Mouse (Mus musculus) MEL (cell line): ENCODE results near the gene Tcte1. TPM values are rescaled to one million over a fixed set of nuclear protein-coding genes. Genes with fewer than 3 reads are reported as not detected.

Experiments used
- DNase-seq: peaks from one replicate; pipeline ENCODE4 v3.0.0; 2011; ENCODE audit warnings: low read depth, low spot score
- H3K27ac ChIP-seq: 2 replicates; pipeline ENCODE4 v1.5.1; 2012; ENCODE audit warnings: low read depth, mild to moderate bottlenecking, control low read depth, low read length, moderate library complexity; ENCODE audit not compliant: control insufficient read depth
- H3K27me3 ChIP-seq, 2 experiments: fragments of 150-350 bp in 1 of 2; sonication (generic) in 1 of 2; 2 replicates each; pipeline ENCODE4 v1.6.1; 2012; ENCODE audit warnings: low read length in 2 of 2, mild to moderate bottlenecking in 2 of 2, improper control_type of control experiment in 1 of 2, moderate library complexity in 1 of 2; ENCODE audit not compliant: insufficient read depth in 2 of 2, control insufficient read depth in 1 of 2
- H3K36me3 ChIP-seq, 2 experiments: 2 replicates each; pipeline ENCODE4 v1.6.1; 2012 to 2014; ENCODE audit warnings: low read length in 2 of 2, improper control_type of control experiment in 1 of 2, inconsistent platforms in 1 of 2, mild to moderate bottlenecking in 1 of 2; ENCODE audit not compliant: insufficient read depth in 2 of 2, control insufficient read depth in 1 of 2
- H3K4me1 ChIP-seq, 2 experiments: fragments of 150-350 bp in 1 of 2; sonication (generic) in 1 of 2; 2 replicates each; pipeline ENCODE4 v1.6.1; 2012; ENCODE audit warnings: low read length in 2 of 2, improper control_type of control experiment in 1 of 2, mild to moderate bottlenecking in 1 of 2; ENCODE audit not compliant: insufficient read depth in 2 of 2, control insufficient read depth in 1 of 2
- H3K4me3 ChIP-seq, 2 experiments: fragments of 150-350 bp in 1 of 2; sonication (generic) in 1 of 2; 2 replicates each; pipeline ENCODE4 v1.5.1; 2012; ENCODE audit warnings: low read depth in 2 of 2, low read length in 2 of 2, mild to moderate bottlenecking in 2 of 2, moderate library complexity in 2 of 2, control low read depth in 1 of 2, improper control_type of control experiment in 1 of 2; ENCODE audit not compliant: control insufficient read depth in 1 of 2, insufficient read depth in 1 of 2
- H3K79me2 ChIP-seq: 2 replicates; pipeline ENCODE4 v1.6.1; 2012; ENCODE audit warnings: mild to moderate bottlenecking, low read length, moderate library complexity; ENCODE audit not compliant: control insufficient read depth, poor library complexity, insufficient read depth
- H3K9ac ChIP-seq: 2 replicates; pipeline ENCODE4 v1.6.1; 2012; ENCODE audit warnings: low read depth, mild to moderate bottlenecking, control low read depth, low read length, moderate library complexity; ENCODE audit not compliant: control insufficient read depth, poor library complexity, severe bottlenecking
- H3K9me3 ChIP-seq: fragments of 150-350 bp; sonication (generic); replicated peaks from 2 replicates; pipeline ENCODE4 v1.6.1; 2012; ENCODE audit warnings: mild to moderate bottlenecking, low read length, improper control_type of control experiment, moderate library complexity; ENCODE audit not compliant: insufficient read depth
- BHLHE40 ChIP-seq: IDR thresholded peaks from 2 replicates; pipeline ENCODE4 v1.6.1; 2012; ENCODE audit warnings: low read depth, mild to moderate bottlenecking, inconsistent platforms, low read length, improper control_type of control experiment, borderline replicate concordance
- CHD1 ChIP-seq: IDR thresholded peaks from 2 replicates; pipeline ENCODE4 v1.6.1; 2012; ENCODE audit warnings: low read depth, mild to moderate bottlenecking, inconsistent platforms, low read length, improper control_type of control experiment
- CHD2 ChIP-seq: IDR thresholded peaks from 2 replicates; pipeline ENCODE4 v1.6.1; 2011; ENCODE audit warnings: low read length, improper control_type of control experiment
- CTCF ChIP-seq, 3 experiments: IDR thresholded peaks in 2 of 3; conservative IDR thresholded peaks in 1 of 3; 2 replicates each; pipeline ENCODE4 v1.5.1; 2011 to 2012; ENCODE audit warnings: low read length in 3 of 3, low read depth in 2 of 3, mild to moderate bottlenecking in 2 of 3, improper control_type of control experiment in 1 of 3, inconsistent platforms in 1 of 3, mixed read lengths in 1 of 3, moderate library complexity in 1 of 3; ENCODE audit not compliant: control insufficient read depth in 1 of 3, insufficient read depth in 1 of 3, poor library complexity in 1 of 3, severe bottlenecking in 1 of 3
- E2F4 ChIP-seq: IDR thresholded peaks from 2 replicates; pipeline ENCODE4 v1.6.1; 2011; ENCODE audit warnings: low read depth, low read length, improper control_type of control experiment, borderline replicate concordance
- ELF1 ChIP-seq: IDR thresholded peaks from 2 replicates; pipeline ENCODE4 v1.6.1; 2014; ENCODE audit warnings: low read depth, mild to moderate bottlenecking, inconsistent platforms, low read length, improper control_type of control experiment, moderate library complexity
- EP300 ChIP-seq, 2 experiments: IDR thresholded peaks; 2 replicates each; pipeline ENCODE4 v1.6.1; 2011; ENCODE audit warnings: improper control_type of control experiment in 2 of 2, low read length in 2 of 2, low read depth in 1 of 2, mild to moderate bottlenecking in 1 of 2
- ETS1 ChIP-seq: IDR thresholded peaks from 2 replicates; pipeline ENCODE4 v1.6.1; 2012; ENCODE audit warnings: low read depth, mild to moderate bottlenecking, inconsistent platforms, low read length, improper control_type of control experiment, moderate library complexity
- GABPA ChIP-seq: IDR thresholded peaks from 2 replicates; pipeline ENCODE4 v1.6.1; 2012; ENCODE audit warnings: low read depth, mild to moderate bottlenecking, inconsistent platforms, low read length, improper control_type of control experiment, moderate library complexity
- GATA1 ChIP-seq: IDR thresholded peaks from 2 replicates; pipeline ENCODE4 v1.6.1; 2011; ENCODE audit warnings: low read depth, low read length, improper control_type of control experiment
- HCFC1 ChIP-seq: IDR thresholded peaks from 2 replicates; pipeline ENCODE4 v1.6.1; 2012; ENCODE audit warnings: low read depth, mild to moderate bottlenecking, inconsistent platforms, low read length, improper control_type of control experiment, moderate library complexity
- MAX ChIP-seq: IDR thresholded peaks from 2 replicates; pipeline ENCODE4 v1.6.1; 2011; ENCODE audit warnings: low read length, improper control_type of control experiment
- MAZ ChIP-seq: IDR thresholded peaks from 2 replicates; pipeline ENCODE4 v1.6.1; 2012; ENCODE audit warnings: low read depth, mild to moderate bottlenecking, inconsistent platforms, low read length, improper control_type of control experiment
- MEF2A ChIP-seq: IDR thresholded peaks from 2 replicates; pipeline ENCODE4 v1.6.1; 2014; ENCODE audit warnings: low read depth, mild to moderate bottlenecking, inconsistent platforms, low read length, improper control_type of control experiment; ENCODE audit not compliant: poor library complexity, insufficient replicate concordance, severe bottlenecking; ENCODE audit errors: extremely low read depth
- MXI1 ChIP-seq: IDR thresholded peaks from 2 replicates; pipeline ENCODE4 v1.6.1; 2011; ENCODE audit warnings: mild to moderate bottlenecking, low read depth, low read length, improper control_type of control experiment
- MYB ChIP-seq: IDR thresholded peaks from 2 replicates; pipeline ENCODE4 v1.6.1; 2011; ENCODE audit warnings: mild to moderate bottlenecking, low read depth, low read length, improper control_type of control experiment
- MYC ChIP-seq: IDR thresholded peaks from 2 replicates; pipeline ENCODE4 v1.6.1; 2011; ENCODE audit warnings: low read depth, mild to moderate bottlenecking, low read length, improper control_type of control experiment, moderate library complexity
- NELFE ChIP-seq: IDR thresholded peaks from 2 replicates; pipeline ENCODE4 v1.6.1; 2011; ENCODE audit warnings: low read depth, low read length, improper control_type of control experiment
- NRF1 ChIP-seq: IDR thresholded peaks from 2 replicates; pipeline ENCODE4 v1.6.1; 2014; ENCODE audit warnings: low read depth, mild to moderate bottlenecking, inconsistent platforms, low read length, improper control_type of control experiment, moderate library complexity; ENCODE audit not compliant: poor library complexity, insufficient read depth, severe bottlenecking
- POLR2A ChIP-seq, 2 experiments: IDR thresholded peaks; 2 replicates each; pipeline ENCODE4 v1.6.1; 2011 to 2012; ENCODE audit warnings: low read length in 2 of 2, mild to moderate bottlenecking in 2 of 2, control low read depth in 1 of 2, improper control_type of control experiment in 1 of 2, low read depth in 1 of 2, moderate library complexity in 1 of 2; ENCODE audit not compliant: control insufficient read depth in 1 of 2, insufficient read depth in 1 of 2, poor library complexity in 1 of 2
- POLR2AphosphoS2 ChIP-seq: IDR thresholded peaks from 2 replicates; pipeline ENCODE4 v1.6.1; 2011; ENCODE audit warnings: low read length, improper control_type of control experiment
- POLR2AphosphoS5 ChIP-seq: IDR thresholded peaks from 2 replicates; pipeline ENCODE4 v1.6.1; 2012; ENCODE audit warnings: low read depth, borderline replicate concordance, mild to moderate bottlenecking, inconsistent platforms, low read length, moderate library complexity, mixed read lengths
- RAD21 ChIP-seq: IDR thresholded peaks from 2 replicates; pipeline ENCODE4 v1.6.1; 2011; ENCODE audit warnings: mild to moderate bottlenecking, low read depth, low read length, improper control_type of control experiment
- RCOR1 ChIP-seq: IDR thresholded peaks from 2 replicates; pipeline ENCODE4 v1.6.1; 2012; ENCODE audit warnings: low read depth, mild to moderate bottlenecking, inconsistent platforms, low read length, improper control_type of control experiment
- SIN3A ChIP-seq: IDR thresholded peaks from 2 replicates; pipeline ENCODE4 v1.6.1; 2012; ENCODE audit warnings: low read length, improper control_type of control experiment, inconsistent platforms
- SMC3 ChIP-seq: IDR thresholded peaks from 2 replicates; pipeline ENCODE4 v1.6.1; 2011; ENCODE audit warnings: low read depth, low read length, improper control_type of control experiment
- TAL1 ChIP-seq: IDR thresholded peaks from 2 replicates; pipeline ENCODE4 v1.6.1; 2012; ENCODE audit warnings: mild to moderate bottlenecking, inconsistent platforms, low read length, moderate library complexity, mixed read lengths
- TBP ChIP-seq: IDR thresholded peaks from 2 replicates; pipeline ENCODE4 v1.8.0; 2011; ENCODE audit warnings: low read depth, low read length, improper control_type of control experiment
- TCF12 ChIP-seq: IDR thresholded peaks from 2 replicates; pipeline ENCODE4 v1.6.1; 2014; ENCODE audit warnings: low read depth, mild to moderate bottlenecking, inconsistent platforms, low read length, improper control_type of control experiment, moderate library complexity
- UBTF ChIP-seq: IDR thresholded peaks from 2 replicates; pipeline ENCODE4 v1.6.1; 2012; ENCODE audit warnings: low read depth, mild to moderate bottlenecking, inconsistent platforms, low read length, improper control_type of control experiment, moderate library complexity, borderline replicate concordance; ENCODE audit not compliant: insufficient read depth
- USF1 ChIP-seq: IDR thresholded peaks from 2 replicates; pipeline ENCODE4 v1.6.1; 2014; ENCODE audit warnings: low read depth, mild to moderate bottlenecking, inconsistent platforms, low read length, improper control_type of control experiment, moderate library complexity
- USF2 ChIP-seq, 2 experiments: IDR thresholded peaks; 2 replicates each; pipeline ENCODE4 v1.6.1; 2011 to 2012; ENCODE audit warnings: improper control_type of control experiment in 2 of 2, low read length in 2 of 2, borderline replicate concordance in 1 of 2, inconsistent platforms in 1 of 2, low read depth in 1 of 2, mild to moderate bottlenecking in 1 of 2; ENCODE audit not compliant: insufficient read depth in 1 of 2
- ZC3H11A ChIP-seq: IDR thresholded peaks from 2 replicates; pipeline ENCODE4 v1.6.1; 2012; ENCODE audit warnings: low read depth, mild to moderate bottlenecking, inconsistent platforms, low read length, improper control_type of control experiment
- ZNF384 ChIP-seq: IDR thresholded peaks from 2 replicates; pipeline ENCODE4 v1.6.1; 2012; ENCODE audit warnings: low read depth, mild to moderate bottlenecking, inconsistent platforms, low read length, improper control_type of control experiment
- polyA plus RNA-seq, 2 experiments: library from polyadenylated mRNA; stranded (reverse) in 1 of 2; unstranded in 1 of 2; fragments of >175 nt in 1 of 2; fragments of >200 nt in 1 of 2; gene quantifications; 2 replicates each; pipeline versions ENCODE4 v1.2.1 to v1.2.4; 2012; ENCODE audit warnings: low replicate concordance in 2 of 2, low read depth in 1 of 2; ENCODE audit not compliant: insufficient read length in 2 of 2, insufficient read depth in 1 of 2, missing spikeins in 1 of 2
- total RNA-seq: library from RNA; depleted of rRNA; stranded (reverse); fragments of 300-350 nt; gene quantifications from 2 replicates; pipeline ENCODE4 v1.2.3, GENCODE M21; 2012

Tcte1 gene
- total and polyA plus RNA-seq, 3 experiments: not detected

DNA sequence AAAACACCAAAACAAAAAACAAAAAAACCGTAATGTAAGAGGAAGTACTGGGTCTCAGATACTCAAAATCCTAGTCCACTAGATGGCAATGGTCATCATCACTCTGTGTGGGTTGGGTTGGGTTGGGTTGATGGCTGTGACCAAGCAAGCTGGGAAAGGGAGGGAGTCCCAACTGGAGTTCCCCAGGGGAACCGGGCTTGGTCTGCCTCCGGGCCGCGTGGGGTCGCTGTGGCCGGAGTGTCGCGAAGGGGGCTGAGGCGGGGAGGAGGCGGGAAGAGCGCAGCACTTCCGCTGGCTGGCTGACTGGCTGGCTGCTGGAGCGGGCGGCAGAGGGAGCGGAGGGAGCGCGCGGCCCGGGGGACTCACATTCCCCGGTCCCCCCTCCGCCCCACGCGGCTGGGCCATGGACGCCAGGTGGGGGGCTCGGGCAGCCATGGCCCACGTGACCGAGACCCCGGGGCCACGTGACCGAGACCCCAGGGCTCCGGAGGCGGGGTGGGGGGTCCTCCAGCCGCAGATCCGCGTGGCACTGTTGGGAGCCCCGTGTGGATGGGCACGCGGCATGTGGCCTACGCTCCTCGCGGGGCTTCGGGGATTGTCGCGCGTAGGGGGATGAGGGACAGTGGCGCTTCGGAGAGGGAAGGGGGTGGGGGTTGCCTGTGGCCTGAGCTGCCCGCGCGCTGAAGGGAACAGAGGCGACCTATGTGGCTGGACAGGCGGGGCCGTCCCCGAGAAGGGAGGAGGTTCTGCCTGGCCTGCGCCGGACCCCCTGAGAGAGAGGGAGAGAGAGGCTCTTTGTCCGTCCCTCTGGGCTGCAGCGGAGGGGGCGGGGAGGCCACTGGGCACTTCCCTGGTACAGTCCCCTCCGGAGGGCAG lies 40.7 kb downstream of the Tcte1 start, which contains the start of gene Slc35b2:
Slc35b2 (plus strand) TSS at position 220 of the 876 bp plus-strand sequence.
- DNase-seq: peak; percentile 91
- peaks cover 16% of the 10 kb centered on the region for H3K79me2 ChIP-seq
- H3K27ac ChIP-seq: peak within 1 kb of the TSS; percentile 36
- no peaks in the 10 kb centered on the region for H3K27me3 ChIP-seq
- H3K4me3 ChIP-seq: peak within 1 kb of the TSS; percentile 78 to 82
- H3K9ac ChIP-seq: peak within 1 kb of the TSS; percentile 92
- no peaks in the 10 kb centered on the region for H3K9me3 ChIP-seq
- peaks cover 3 to 9% of the 10 kb centered on the region in 2 experiments for H3K36me3 ChIP-seq
- peaks cover 0 to 9% of the 10 kb centered on the region in 2 experiments; a peak in 2 of 4 replicates for H3K4me1 ChIP-seq
- TF ChIP-seq ELF1 (peak; percentile 82), NELFE (peak; percentile 94), SMC3 (peak; percentile 40), MXI1 (peak; percentile 86), SIN3A (peak; percentile 84), GATA1 (no peak), EP300 (IDR thresholded peaks at IDR 0.05; ENCODE audit: low read depth in 1 of 2, low read length in 2 of 2) (no peak), TCF12 (peak; percentile 76), HCFC1 (peak; percentile 88), MAX (peak; percentile 74; the same call in 1 of the 2 replicates), POLR2A (IDR thresholded peaks at IDR 0.05; ENCODE audit: control insufficient read depth in 1 of 2, insufficient read depth in 1 of 2, low read depth in 1 of 2, low read length in 2 of 2, poor library complexity in 1 of 2) (peak; percentile 82 to 92), USF1 (peak; percentile 89), ZNF384 (peak; percentile 6; the same call in 1 of the 2 replicates), GABPA (peak; percentile 70; the same call in 1 of the 2 replicates), MYC (no peak), ZC3H11A (no peak), CHD2 (no peak), MYB (no peak), TBP (0 out of 2 replicates have a peak, but pooled peaks have one; percentile 17), NRF1 (no peak), USF2 (IDR thresholded peaks at IDR 0.05; ENCODE audit: borderline replicate concordance in 1 of 2, insufficient read depth in 1 of 2, low read depth in 1 of 2, low read length in 2 of 2) (peak in 1 of 2 experiments; percentile 49; a peak in 1 of 4 replicates), MAZ (peak; percentile 96), RCOR1 (0 out of 2 replicates have a peak, but pooled peaks have one; percentile 17), CTCF (IDR thresholded peaks at IDR 0.05 in 2 of 3, conservative IDR thresholded peaks at IDR 0.05 in 1 of 3; ENCODE audit: control insufficient read depth in 1 of 3, insufficient read depth in 1 of 3, low read depth in 2 of 3, low read length in 3 of 3, poor library complexity in 1 of 3, severe bottlenecking in 1 of 3) (peak; percentile 58 to 91 (median 90)), TAL1 (no peak), BHLHE40 (no peak), MEF2A (peak; percentile 57; the same call in 1 of the 2 replicates), POLR2AphosphoS5 (peak; percentile 75; the same call in 1 of the 2 replicates), ETS1 (peak; percentile 42; the same call in 1 of the 2 replicates), UBTF (no peak), CHD1 (no peak), POLR2AphosphoS2 (peak; percentile 95), RAD21 (no peak; the same call in 1 of the 2 replicates), E2F4 (no peak)
